Mouse (Mus musculus) ovary, adult 2 months (tissue): ENCODE results near the gene Chrna1. TPM values are rescaled to one million over a fixed set of nuclear protein-coding genes. Genes with fewer than 3 reads are reported as not detected.

Source experiments
- polyA plus RNA-seq: library from polyadenylated mRNA; depleted of rRNA; stranded (reverse); fragments of >200 nt; gene quantifications from 2 replicates; pipeline ENCODE4 v1.2.3, GENCODE M21; 2012; rRNA removed

The Chrna1 gene
- polyA plus RNA-seq, result not detected in 2 replicates

GRCm38 (mm10) chr2:73580166-73580565 lies at the start of gene Chrna1:
Chrna1 (minus strand) TSS chr2:73580338.

GRCm38 (mm10) chr2:73529356-73530330 lies 50.5 kb downstream of the Chrna1 start, which contains the start of gene Wipf1:
Wipf1 (minus strand) TSS chr2:73529734.

Other genes starting within 250 kb of the Chrna1 start
- 5.3 and 5.4 TPM in 2 replicates for gene Gpr155, start 193.8 kb downstream of the Chrna1 start, polyA plus RNA-seq
- gene Wipf1, start 50.6 kb downstream of the Chrna1 start, polyA plus RNA-seq, result 7.7 and 8.8 TPM in 2 replicates
- gene Chn1, start 195.0 kb upstream of the Chrna1 start, polyA plus RNA-seq, result 7.6 and 15.2 TPM in 2 replicates